Mouse (Mus musculus): Measurements from ENCODE around the gene Eif2d. TPM values are rescaled to one million over a fixed set of nuclear protein-coding genes. Genes with fewer than 3 reads are reported as not detected.
"Not testable (repeated sequence)": the region's sequence is repeated elsewhere in the genome, so short reads cannot be mapped to it uniquely, and the experiment has no call there.

Gene Eif2d
- polyA plus RNA-seq, 1 experiment: 44.0 TPM

GRCm38 (mm10) chr1:131139102-131140095 lies 13.6 kb upstream of the Eif2d start:
- peak; percentile 100 for DNase-seq (ENCODE audit: low read depth)

GRCm38 (mm10) chr1:131141449-131141848 lies 11.5 kb upstream of the Eif2d start:
- no peak for DNase-seq (ENCODE audit: low read depth)

- DNase-seq (ENCODE audit: low read depth): no peak
Measured at GRCm38 (mm10) chr1:131142472-131142871, 10.5 kb upstream of the Eif2d start.

- not testable (repeated sequence) for DNase-seq (ENCODE audit: low read depth)
Measured at GRCm38 (mm10) chr1:131145222-131145621, 7.8 kb upstream of the Eif2d start.

GRCm38 (mm10) chr1:131146181-131146614 lies 6.8 kb upstream of the Eif2d start:
- DNase-seq (ENCODE audit: low read depth): no peak

- no peak for DNase-seq (ENCODE audit: low read depth)
Measured at GRCm38 (mm10) chr1:131149496-131149895, 3.5 kb upstream of the Eif2d start.

GRCm38 (mm10) chr1:131155456-131155855 lies 2.5 kb downstream of the Eif2d start:
- no peak for DNase-seq (ENCODE audit: low read depth)

GRCm38 (mm10) chr1:131159573-131160327 lies 6.8 kb downstream of the Eif2d start:
- DNase-seq (ENCODE audit: low read depth): not testable (repeated sequence)

GRCm38 (mm10) chr1:131161091-131161490 lies 8.1 kb downstream of the Eif2d start:
- no peak for DNase-seq (ENCODE audit: low read depth)

- DNase-seq (ENCODE audit: low read depth): peak; percentile 62
Measured at GRCm38 (mm10) chr1:131164427-131164826, 11.4 kb downstream of the Eif2d start.

- no peak for DNase-seq (ENCODE audit: low read depth)
Measured at GRCm38 (mm10) chr1:131167612-131168011, 14.6 kb downstream of the Eif2d start.

GRCm38 (mm10) chr1:131173001-131173400 lies 20.0 kb downstream of the Eif2d start:
- DNase-seq (ENCODE audit: low read depth): no peak

- DNase-seq (ENCODE audit: low read depth): no peak
Measured at GRCm38 (mm10) chr1:131173809-131174208, 20.8 kb downstream of the Eif2d start.

GRCm38 (mm10) chr1:131174299-131174861 lies 21.4 kb downstream of the Eif2d start:
- no peak for DNase-seq (ENCODE audit: low read depth)

- no peak for DNase-seq (ENCODE audit: low read depth)
Measured at GRCm38 (mm10) chr1:131175189-131175588, 22.2 kb downstream of the Eif2d start.

- DNase-seq (ENCODE audit: low read depth): no peak
Measured at GRCm38 (mm10) chr1:131175819-131176218, 22.8 kb downstream of the Eif2d start.

- no peak for DNase-seq (ENCODE audit: low read depth)
Measured at GRCm38 (mm10) chr1:131177249-131177648, 24.3 kb downstream of the Eif2d start.

- DNase-seq (ENCODE audit: low read depth): no peak
Measured at GRCm38 (mm10) chr1:131178083-131178482, 25.1 kb downstream of the Eif2d start.

- DNase-seq (ENCODE audit: low read depth): no peak
Measured at GRCm38 (mm10) chr1:131180386-131180785, 27.4 kb downstream of the Eif2d start.

- no peak for DNase-seq (ENCODE audit: low read depth)
Measured at GRCm38 (mm10) chr1:131181642-131182527, 28.9 kb downstream of the Eif2d start.

- DNase-seq (ENCODE audit: low read depth): no peak
Measured at GRCm38 (mm10) chr1:131183201-131183600, 30.2 kb downstream of the Eif2d start.
